Mouse (Mus musculus) stomach, postnatal 0 days (tissue): Measurements from ENCODE around the gene Tcta. TPM values are rescaled to one million over a fixed set of nuclear protein-coding genes. Genes with fewer than 3 reads are reported as not detected.
"Not testable (repeated sequence)": the region's sequence is repeated elsewhere in the genome, so short reads cannot be mapped to it uniquely, and the experiment has no call there.

ENCODE experiments used
- ATAC-seq: fragments of 200-750 bp; cut with Nextera tagmentation; 2 replicates; pipeline ENCODE4 v1.8.0; 2017; ENCODE audit not compliant: low FRiP score, low TSS enrichment
- DNase-seq: peaks from one replicate; pipeline ENCODE4 v3.0.0-alpha.2; 2016; ENCODE audit warnings: low spot score
- H3K27ac ChIP-seq: fragments of 300-500 bp; sonication (generic); replicated peaks from 2 replicates; pipeline ENCODE4 v1.5.1; 2014; ENCODE audit warnings: mild to moderate bottlenecking, control low read depth
- H3K27me3 ChIP-seq: fragments of 300-500 bp; sonication (generic); 2 replicates; pipeline ENCODE4 v1.6.1; 2014; ENCODE audit warnings: low read length; ENCODE audit not compliant: control insufficient read depth, insufficient read depth
- H3K36me3 ChIP-seq: fragments of 300-500 bp; sonication (generic); 2 replicates; pipeline ENCODE4 v1.6.1; 2014; ENCODE audit warnings: low read length, mixed read lengths; ENCODE audit not compliant: control insufficient read depth, insufficient read depth
- H3K4me1 ChIP-seq: fragments of 300-500 bp; sonication (generic); replicated peaks from 2 replicates; pipeline ENCODE4 v1.6.1; 2014; ENCODE audit warnings: antibody characterized with exemption; ENCODE audit not compliant: control insufficient read depth, insufficient read depth
- H3K4me2 ChIP-seq: fragments of 300-500 bp; sonication (generic); replicated peaks from 2 replicates; pipeline ENCODE4 v1.6.1; 2014; ENCODE audit warnings: low read depth, mild to moderate bottlenecking, control low read depth, moderate library complexity
- H3K4me3 ChIP-seq: fragments of 300-500 bp; sonication (generic); 2 replicates; pipeline ENCODE4 v1.5.1; 2014; ENCODE audit warnings: low read depth, low read length, control low read depth
- H3K9ac ChIP-seq: fragments of 300-500 bp; sonication (generic); 2 replicates; pipeline ENCODE4 v1.6.1; 2014; ENCODE audit warnings: mild to moderate bottlenecking, low read length, control low read depth, mixed read lengths
- H3K9me3 ChIP-seq: fragments of 300-500 bp; sonication (generic); 2 replicates; pipeline ENCODE4 v1.6.1; 2016; ENCODE audit warnings: low read length; ENCODE audit not compliant: control insufficient read depth
- CTCF ChIP-seq: IDR thresholded peaks from 2 replicates; pipeline ENCODE4 v1.5.1; 2016; ENCODE audit warnings: antibody characterized with exemption, low read depth, mild to moderate bottlenecking, moderate library complexity
- EP300 ChIP-seq: optimal IDR thresholded peaks from 2 replicates; pipeline ENCODE3; 2016; ENCODE audit warnings: antibody characterized with exemption
- WGBS: fragments of 180-500 bp; shearing (Covaris S2); extraction: QIAGEN DNeasy Blood & Tissue Kit; methylation state at CpG from one replicate; pipeline ENCODE4 v1.1.7; 2014; 5-methylcytosine and 5-hydroxymethylcytosine counted together
- polyA plus RNA-seq: library from polyadenylated mRNA; unstranded; fragments of >200 nt; fragmentation: Nextera tagmentation; extraction: Ambion mirVana; gene quantifications from 2 replicates; pipeline ENCODE4 v1.2.1, GENCODE M21; 2015

Gene Tcta
- polyA plus RNA-seq, 1 experiment from 2014 or later = 58.2 TPM

DNA sequence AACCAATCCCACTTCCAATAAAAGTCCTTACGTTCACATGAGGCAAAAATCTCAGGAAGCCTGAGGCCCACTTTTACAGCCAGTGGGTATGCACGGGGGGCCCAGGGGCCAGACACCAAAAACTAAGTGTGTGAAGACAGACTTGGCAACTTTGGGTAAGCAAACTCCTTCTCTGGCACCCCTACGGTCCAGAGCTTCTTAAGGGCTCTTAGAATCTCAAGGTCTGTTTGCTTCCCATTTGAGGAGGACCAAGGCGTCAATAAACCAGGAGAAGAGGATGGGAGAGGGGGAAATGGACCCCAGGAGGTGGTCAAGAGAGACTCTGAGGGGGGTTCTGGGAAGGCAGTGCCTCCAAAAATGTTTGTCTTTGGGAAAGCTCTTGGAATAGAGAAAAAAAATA lies 32.5 kb downstream of the Tcta start:
- TF ChIP-seq EP300 (no peak), CTCF (no peak)
- no peaks in the 10 kb centered on the region for H3K27me3 ChIP-seq
- no peak overlapping the region for H3K27ac ChIP-seq
- no peak overlapping the region for H3K4me2 ChIP-seq
- ATAC-seq (no peak), DNase-seq (no peak)
- no peak overlapping the region for H3K4me3 ChIP-seq
- H3K9me3 ChIP-seq = no peaks in the 10 kb centered on the region
- no peaks in the 10 kb centered on the region for H3K4me1 ChIP-seq
- H3K9ac ChIP-seq = no peak overlapping the region
- no peaks in the 10 kb centered on the region for H3K36me3 ChIP-seq
- 77% methylated on average over 4 of the region's 4 CpGs for WGBS

DNA sequence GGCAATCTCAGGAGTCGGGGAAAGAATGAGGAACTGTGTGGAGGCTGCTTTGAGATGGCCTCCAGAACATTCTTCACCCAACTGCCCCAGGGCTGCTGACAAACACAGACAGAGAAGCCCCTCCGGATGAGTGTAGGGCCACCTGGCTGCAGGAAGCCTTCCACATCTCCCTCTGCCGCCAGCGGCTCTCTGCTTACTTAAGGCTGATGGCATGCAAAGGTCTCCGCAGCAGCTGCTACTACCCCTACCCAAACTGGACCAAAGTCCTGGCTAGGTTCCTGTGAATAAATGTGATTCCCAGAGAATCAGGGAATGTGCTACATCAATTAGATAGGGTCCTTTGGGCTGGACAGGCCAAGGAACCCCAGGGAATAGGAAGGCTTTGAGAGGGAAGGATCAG lies 33.3 kb downstream of the Tcta start:
- Histone ChIP-seq H3K9ac (no peak overlapping the region), H3K27me3 (no peaks in the 10 kb centered on the region), H3K27ac (peak overlapping the region; percentile 45; the same call in 1 of the 2 replicates), H3K4me3 (no peak overlapping the region), H3K4me1 (no peaks in the 10 kb centered on the region), H3K9me3 (no peaks in the 10 kb centered on the region), H3K36me3 (no peaks in the 10 kb centered on the region), H3K4me2 (no peak overlapping the region)
- TF ChIP-seq EP300 = no peak
- no peak for TF ChIP-seq CTCF
- ATAC-seq = no peak
- 41% methylated on average over 5 of the region's 5 CpGs for WGBS
- no peak for DNase-seq

DNA sequence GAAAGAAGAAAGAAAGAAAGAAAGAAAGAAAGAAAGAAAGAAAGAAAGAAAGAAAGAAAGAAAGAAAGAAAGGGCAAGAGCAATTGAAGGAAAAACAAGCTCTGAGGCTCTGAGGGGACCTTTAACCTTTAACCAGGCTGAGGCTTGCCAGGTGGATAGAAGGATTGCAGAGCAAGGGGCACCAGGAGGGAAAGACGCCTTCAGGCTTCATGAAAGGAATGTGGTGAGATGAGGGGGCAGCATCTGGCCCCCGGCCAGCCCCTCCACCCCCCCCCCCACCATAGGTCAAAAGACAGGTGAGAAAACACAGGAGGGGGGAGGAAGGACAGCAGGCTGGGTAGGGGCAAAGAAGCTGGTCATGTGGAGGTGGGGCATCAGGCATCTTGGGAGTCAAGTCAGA lies 34.0 kb downstream of the Tcta start:
- no peaks in the 10 kb centered on the region for H3K9me3 ChIP-seq

DNA sequence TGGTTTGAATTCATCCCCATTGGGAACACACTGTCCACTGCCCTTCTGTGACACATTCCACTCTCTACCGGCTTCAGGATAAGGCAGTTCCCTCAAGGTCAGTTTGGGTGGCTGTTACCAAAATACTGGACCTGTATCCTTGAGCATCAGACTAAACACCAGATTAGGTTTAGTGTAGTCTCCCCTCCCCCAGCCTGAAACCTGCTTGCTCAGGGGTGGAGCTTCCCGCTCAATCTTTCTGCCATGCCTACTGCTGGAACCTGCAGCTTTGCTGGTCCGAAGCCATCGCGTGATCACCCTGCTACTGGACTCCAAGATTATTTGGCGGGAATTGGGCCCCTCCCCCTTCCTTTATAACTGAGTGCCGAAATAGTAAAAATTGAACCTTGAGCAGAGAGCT lies 37.3 kb downstream of the Tcta start:
- H3K9ac ChIP-seq, H3K9me3 ChIP-seq, H3K4me3 ChIP-seq, ATAC-seq, H3K4me1 ChIP-seq, H3K4me2 ChIP-seq, H3K36me3 ChIP-seq, H3K27me3 ChIP-seq: not testable (repeated sequence)
- H3K27ac ChIP-seq = peak overlapping the region; percentile 67; the same call in 1 of the 2 replicates
- peak; percentile 32 for DNase-seq
- 58% methylated on average over 6 of the region's 7 CpGs for WGBS

More for the DNA sequence above, 34.0 kb downstream of the Tcta start:
- no peak overlapping the region for H3K9ac ChIP-seq
- DNase-seq = no peak
- H3K27ac ChIP-seq = peak overlapping the region; percentile 45
- no peaks in the 10 kb centered on the region for H3K27me3 ChIP-seq
- WGBS = 9% methylated on average over 2 of the region's 2 CpGs
- no peak overlapping the region for H3K4me2 ChIP-seq
- ATAC-seq = no peak
- H3K36me3 ChIP-seq = no peaks in the 10 kb centered on the region
- no peak overlapping the region for H3K4me3 ChIP-seq
- no peak for TF ChIP-seq CTCF
- no peak for TF ChIP-seq EP300
- no peaks in the 10 kb centered on the region for H3K4me1 ChIP-seq

DNA sequence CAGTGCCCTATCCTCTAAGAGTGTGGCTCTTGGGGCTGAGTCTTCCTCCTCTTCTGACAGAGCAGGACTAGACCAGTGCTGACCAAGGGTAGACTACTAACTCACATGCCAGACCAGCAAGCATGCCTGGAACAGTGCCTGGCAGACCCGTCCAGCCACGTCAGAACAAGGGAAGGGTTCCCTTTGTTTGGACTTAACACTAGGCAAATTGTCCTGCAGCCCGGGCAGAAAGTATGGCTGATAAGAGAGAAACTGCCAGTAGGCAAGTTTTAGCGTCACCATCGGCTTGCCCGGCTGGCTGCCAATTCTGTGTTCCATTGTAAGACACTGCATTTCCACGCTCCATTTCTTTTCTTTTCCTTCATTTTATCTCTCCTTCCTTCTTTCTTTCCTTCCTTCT lies 38.3 kb downstream of the Tcta start:
- H3K4me3 ChIP-seq = no peak overlapping the region
- no peaks in the 10 kb centered on the region for H3K36me3 ChIP-seq
- H3K9me3 ChIP-seq = no peaks in the 10 kb centered on the region
- TF ChIP-seq CTCF = no peak
- no peak for TF ChIP-seq EP300
- ATAC-seq (peak; percentile 20; the same call in 1 of the 2 replicates), DNase-seq (peak; percentile 84)
- H3K27ac ChIP-seq = peak overlapping the region; percentile 80
- 67% methylated on average over 7 of the region's 7 CpGs for WGBS
- H3K27me3 ChIP-seq = no peaks in the 10 kb centered on the region
- H3K9ac ChIP-seq = no peak overlapping the region
- peaks cover 4% of the 10 kb centered on the region; the same call in 1 of the 2 replicates for H3K4me1 ChIP-seq
- H3K4me2 ChIP-seq = no peak overlapping the region

DNA sequence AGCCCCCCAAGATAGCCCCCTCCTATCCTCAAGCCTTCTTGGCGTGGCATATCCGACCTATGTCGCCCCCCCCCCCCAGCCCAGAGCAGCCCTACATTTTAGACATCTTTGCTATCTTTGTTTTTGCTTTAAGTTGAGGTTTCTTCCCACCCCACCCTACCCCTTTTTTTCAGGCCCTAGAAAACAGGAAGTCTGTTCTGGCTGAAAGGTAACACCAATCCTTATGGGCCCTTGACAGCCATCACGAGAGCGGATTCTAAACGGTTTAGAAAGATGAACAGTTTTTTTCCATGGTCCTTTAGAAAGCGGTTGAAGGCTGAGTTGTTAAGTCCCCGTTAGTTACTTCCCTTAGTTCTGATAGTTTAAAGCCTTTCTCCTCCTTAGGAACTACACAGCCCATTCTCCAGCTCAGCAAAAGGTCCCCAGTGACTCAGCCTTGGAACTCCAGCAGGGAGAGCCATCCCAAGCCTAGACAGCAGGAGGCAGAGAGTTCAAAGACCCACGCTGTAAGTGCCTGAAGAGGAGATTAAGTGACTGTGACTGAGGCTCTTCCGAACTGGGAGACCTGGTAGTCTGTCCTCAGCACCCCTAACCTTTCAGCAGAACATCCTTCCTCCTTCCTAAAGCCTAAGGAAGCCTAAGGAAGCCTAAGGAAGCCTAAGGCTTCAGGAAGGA lies 39.6 kb downstream of the Tcta start:
- no peaks in the 10 kb centered on the region for H3K27me3 ChIP-seq
- 67% methylated on average over 10 of the region's 10 CpGs for WGBS
- ATAC-seq (no peak), DNase-seq (no peak)
- TF ChIP-seq EP300 = no peak
- TF ChIP-seq CTCF = peak; percentile 5; the same call in 1 of the 2 replicates
- H3K36me3 ChIP-seq = no peaks in the 10 kb centered on the region
- no peak overlapping the region for H3K4me3 ChIP-seq
- peaks cover 12% of the 10 kb centered on the region for H3K4me1 ChIP-seq
- H3K27ac ChIP-seq = 0 out of 2 replicates have a peak overlapping the region, but pooled peaks have one; percentile 30
- no peak overlapping the region for H3K9ac ChIP-seq
- no peaks in the 10 kb centered on the region for H3K9me3 ChIP-seq
- H3K4me2 ChIP-seq = no peak overlapping the region
